Mouse (Mus musculus) cortical plate, adult 2 months (tissue): ENCODE data around the gene Fbxo42.

ENCODE experiments used
- CTCF ChIP-seq: fragments of 200-500 bp; IDR thresholded peaks from 2 replicates; pipeline ENCODE4 v1.5.1; 2011; ENCODE audit warnings: mild to moderate bottlenecking, control low read depth, low read length; ENCODE audit not compliant: insufficient read depth; ENCODE audit errors: extremely low read depth
- POLR2A ChIP-seq: fragments of 200-500 bp; IDR thresholded peaks from 2 replicates; pipeline ENCODE4 v1.6.1; 2011; ENCODE audit warnings: mild to moderate bottlenecking, low read length, control low read depth; ENCODE audit not compliant: insufficient read depth; ENCODE audit errors: extremely low read depth

DNA sequence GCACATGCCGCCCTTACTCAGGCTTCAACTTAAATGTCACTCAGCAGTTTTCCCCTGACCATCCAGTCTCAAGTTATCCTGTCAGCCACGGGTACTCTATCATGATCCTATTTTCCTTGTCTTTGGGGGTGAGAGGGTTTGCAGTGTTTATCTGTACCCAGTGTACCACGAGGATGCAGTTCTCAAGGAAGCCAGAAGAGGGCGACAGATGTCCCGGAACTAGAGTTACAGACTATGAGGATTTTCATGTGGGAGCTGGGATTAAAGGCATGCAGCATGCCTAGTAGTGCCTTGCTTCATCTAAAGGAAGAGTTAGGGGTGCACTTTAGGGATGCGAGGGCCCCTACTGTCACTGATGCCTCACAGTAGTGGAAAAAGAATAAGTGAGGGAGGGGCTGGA lies 45.9 kb upstream of the Fbxo42 start:
- peak; percentile 26; the same call in 1 of the 2 replicates for TF ChIP-seq CTCF
- TF ChIP-seq POLR2A: no peak
